Mouse (Mus musculus) kidney, postnatal 25 days (tissue): ENCODE results near the gene Chrnb2.
A peak's percentile ranks its signal among the peaks of the same experiment; 100 is the strongest.
"Not testable (repeated sequence)": the region's sequence is repeated elsewhere in the genome, so short reads cannot be mapped to it uniquely, and the experiment has no call there.

ENCODE experiments used
- DNase-seq, 2 experiments: peaks; one replicate each; pipeline ENCODE4 v3.0.0; 2021; ENCODE audit warnings: mixed read lengths in 2 of 2

Chrnb2 gene

GRCm38 (mm10) chr3:89764119-89764724, at the start of gene Chrnb2:
TSS of gene Chrnb2 (minus strand) at chr3:89764632.
- DNase-seq, result peak; percentile 82 to 86

GRCm38 (mm10) chr3:89814051-89814450, 49.6 kb upstream of the Chrnb2 start:
- no peak for DNase-seq

- DNase-seq, result no peak
Measured at GRCm38 (mm10) chr3:89812166-89812565, 47.7 kb upstream of the Chrnb2 start.

- no peak for DNase-seq
Measured at GRCm38 (mm10) chr3:89810841-89811240, 46.4 kb upstream of the Chrnb2 start.

- no peak for DNase-seq
Measured at GRCm38 (mm10) chr3:89808638-89809037, 44.2 kb upstream of the Chrnb2 start.

- no peak for DNase-seq
Measured at GRCm38 (mm10) chr3:89807881-89808280, 43.4 kb upstream of the Chrnb2 start.

- no peak for DNase-seq
Measured at GRCm38 (mm10) chr3:89807171-89807570, 42.7 kb upstream of the Chrnb2 start.

GRCm38 (mm10) chr3:89806751-89807150, 42.3 kb upstream of the Chrnb2 start:
- DNase-seq, result no peak

- no peak for DNase-seq
Measured at GRCm38 (mm10) chr3:89805179-89805578, 40.7 kb upstream of the Chrnb2 start.

GRCm38 (mm10) chr3:89802876-89803275, 38.4 kb upstream of the Chrnb2 start:
- no peak for DNase-seq

GRCm38 (mm10) chr3:89801507-89801847, 37.0 kb upstream of the Chrnb2 start:
- peak; percentile 32 to 52 for DNase-seq

- DNase-seq, result no peak
Measured at GRCm38 (mm10) chr3:89800774-89801506, 36.5 kb upstream of the Chrnb2 start.

GRCm38 (mm10) chr3:89800078-89800477, 35.6 kb upstream of the Chrnb2 start:
- not testable (repeated sequence) for DNase-seq

- no peak for DNase-seq
Measured at GRCm38 (mm10) chr3:89799476-89799875, 35.0 kb upstream of the Chrnb2 start.

- DNase-seq, result no peak
Measured at GRCm38 (mm10) chr3:89798518-89798917, 34.1 kb upstream of the Chrnb2 start.

- peak in 1 of 2 experiments; percentile 61 for DNase-seq
Measured at GRCm38 (mm10) chr3:89796358-89796757, 31.9 kb upstream of the Chrnb2 start.

- DNase-seq, result no peak
Measured at GRCm38 (mm10) chr3:89795746-89796145, 31.3 kb upstream of the Chrnb2 start.

GRCm38 (mm10) chr3:89794616-89795015, 30.2 kb upstream of the Chrnb2 start:
- no peak for DNase-seq

- no peak for DNase-seq
Measured at GRCm38 (mm10) chr3:89788680-89789352, 24.4 kb upstream of the Chrnb2 start.

- DNase-seq, result no peak
Measured at GRCm38 (mm10) chr3:89786275-89786674, 21.8 kb upstream of the Chrnb2 start.

GRCm38 (mm10) chr3:89784991-89785753, 20.7 kb upstream of the Chrnb2 start:
- peak; percentile 85 to 92 for DNase-seq

GRCm38 (mm10) chr3:89781640-89782039, 17.2 kb upstream of the Chrnb2 start:
- DNase-seq, result no peak

- no peak for DNase-seq
Measured at GRCm38 (mm10) chr3:89780102-89780501, 15.7 kb upstream of the Chrnb2 start.
